Mouse (Mus musculus): ENCODE data around the gene Chrng. TPM values are rescaled to one million over a fixed set of nuclear protein-coding genes. Genes with fewer than 3 reads are reported as not detected.
A peak's percentile ranks its signal among the peaks of the same experiment; 100 is the strongest.

Chrng gene
- total RNA-seq, 2 experiments from 2014 or later = not detected

- DNase-seq (ENCODE audit: low spot score) = no peak
- intact Hi-C loops (cut with DNase I) = no loop called here
Measured at GRCm38 (mm10) chr1:87197296-87197695, 7.2 kb upstream of the Chrng start.

GRCm38 (mm10) chr1:87198119-87199065, 6.1 kb upstream of the Chrng start:
- no peak for DNase-seq (ENCODE audit: low spot score)
- intact Hi-C loops (cut with DNase I) = no loop called here

GRCm38 (mm10) chr1:87200811-87201210, 3.6 kb upstream of the Chrng start:
- no peak for DNase-seq (ENCODE audit: low spot score)
- intact Hi-C loops (cut with DNase I) = no loop called here

DNA sequence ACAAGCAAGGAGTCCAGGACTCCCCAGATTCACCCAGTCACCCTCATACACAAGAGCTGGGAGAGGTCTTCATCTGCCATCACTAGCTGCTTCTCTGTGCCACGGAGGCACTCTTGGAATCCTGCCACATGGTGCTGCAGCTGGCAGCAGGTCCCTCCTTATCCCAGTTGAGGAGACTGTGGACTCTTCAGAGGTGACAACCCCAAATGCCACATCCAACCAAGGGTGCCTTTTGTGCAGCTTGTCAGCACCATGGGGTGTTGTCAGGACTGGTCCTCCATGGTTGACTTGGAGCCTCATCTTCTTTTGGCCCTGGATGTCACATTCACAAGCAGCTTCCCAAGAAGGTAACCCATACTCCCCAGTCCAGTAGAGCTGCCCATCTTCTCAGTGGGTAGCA, 2.6 kb upstream of the Chrng start:
- no peak for DNase-seq (ENCODE audit: low spot score)
- intact Hi-C loops (cut with DNase I) = no loop called here

GRCm38 (mm10) chr1:87203779-87204178, 678 bp upstream of the Chrng start:
- intact Hi-C loops (cut with DNase I) = no loop called here
- DNase-seq (ENCODE audit: low spot score) = no peak

- intact Hi-C loops (cut with DNase I) = no loop called here
- no peak for DNase-seq (ENCODE audit: low spot score)
Measured at GRCm38 (mm10) chr1:87205038-87205437, 581 bp downstream of the Chrng start.

DNA sequence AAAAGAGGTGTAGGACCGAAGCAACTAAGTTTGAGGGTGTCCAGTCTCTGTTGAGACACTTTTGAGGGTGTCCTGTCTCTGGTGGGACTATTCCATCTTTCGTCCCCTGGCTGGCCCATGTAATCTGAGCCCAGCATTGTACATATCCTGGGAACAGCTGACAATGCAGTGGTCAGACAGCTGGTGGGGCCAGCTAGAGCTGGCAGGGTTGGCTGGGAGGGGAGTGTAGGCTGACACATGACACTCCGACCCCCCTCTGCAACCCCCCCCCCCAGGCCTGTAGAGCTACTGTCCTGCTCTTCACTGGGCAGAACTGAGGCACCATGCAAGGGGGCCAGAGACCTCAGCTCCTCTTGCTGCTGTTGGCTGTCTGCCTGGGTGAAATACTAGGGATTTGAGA, 1.0 kb downstream of the Chrng start:
- intact Hi-C loops (cut with DNase I) = no loop called here
- DNase-seq (ENCODE audit: low spot score) = no peak

DNA sequence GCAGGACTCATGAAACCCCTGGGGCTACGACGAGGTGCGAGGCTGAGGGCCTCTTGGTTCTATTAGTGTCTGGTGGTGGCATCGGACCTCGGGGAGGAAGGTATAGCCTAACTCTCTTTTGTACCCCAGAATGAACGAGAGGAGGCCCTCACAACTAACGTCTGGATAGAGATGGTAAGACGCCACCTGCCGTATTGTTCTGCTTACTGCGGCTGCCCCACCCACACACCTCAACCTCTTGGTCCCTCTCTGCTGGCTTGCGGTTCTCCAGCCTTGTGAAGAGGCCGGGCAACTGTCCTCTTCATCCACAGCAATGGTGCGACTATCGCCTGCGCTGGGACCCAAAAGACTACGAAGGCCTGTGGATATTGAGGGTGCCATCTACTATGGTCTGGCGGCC, 1.9 kb downstream of the Chrng start:
- intact Hi-C loops (cut with DNase I) = no loop called here
- DNase-seq (ENCODE audit: low spot score) = no peak

GRCm38 (mm10) chr1:87211431-87211830, 7.0 kb downstream of the Chrng start:
- DNase-seq (ENCODE audit: low spot score) = no peak
- intact Hi-C loops (cut with DNase I) = no loop called here

DNA sequence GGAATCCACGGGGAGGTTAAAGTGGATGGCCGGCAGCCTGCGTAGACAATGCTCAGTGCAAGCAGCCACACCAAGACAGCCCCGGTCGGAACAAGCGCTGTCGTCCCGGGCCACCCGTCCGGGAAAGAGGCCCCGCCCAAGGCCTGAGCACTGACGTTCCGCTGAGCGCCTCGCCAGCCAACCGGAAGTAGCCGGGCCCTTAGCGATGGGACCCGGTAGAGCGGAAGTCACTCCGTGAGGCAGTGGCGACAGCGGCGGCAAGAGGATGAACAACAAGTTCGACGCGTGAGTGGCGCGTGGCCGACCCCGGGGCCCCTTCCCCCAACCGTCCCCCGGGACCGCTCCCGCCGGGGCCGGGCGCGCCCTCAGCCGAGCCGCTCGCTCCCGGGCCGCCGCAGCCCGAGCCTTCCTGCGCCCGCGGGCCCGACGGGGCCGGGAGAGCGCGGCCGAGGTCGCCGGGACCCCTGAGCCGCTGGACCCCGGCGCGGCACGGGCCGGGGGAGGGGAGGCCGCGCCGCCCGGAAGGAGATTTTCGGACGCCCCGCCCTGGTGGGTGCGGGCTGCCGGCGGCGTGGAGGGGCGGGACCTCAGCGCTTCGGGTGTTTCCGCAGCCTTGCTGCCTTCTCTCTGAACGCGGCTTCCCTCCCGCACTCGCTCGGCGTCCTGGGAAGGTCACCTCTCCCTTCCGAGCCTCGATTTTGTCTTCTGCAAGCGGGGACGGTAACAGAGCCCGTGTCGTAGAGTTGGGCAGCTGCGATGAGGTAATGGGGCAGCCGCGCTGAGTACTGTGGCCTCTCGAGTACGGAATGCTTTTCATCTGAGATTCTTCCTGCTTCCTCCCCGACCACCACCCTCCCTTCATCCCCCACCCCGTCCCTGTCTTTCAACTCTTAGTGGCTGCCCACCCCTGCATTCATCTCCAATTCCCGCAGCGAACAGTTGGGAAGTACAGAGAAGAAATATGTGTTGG, 9.6 kb downstream of the Chrng start, which contains the start of gene Eif4e2:
Gene Eif4e2 (plus strand): TSS at position 180 of the 970 bp plus-strand sequence.
- intact Hi-C loops (cut with DNase I) = no loop called here
- peak; percentile 91 for DNase-seq (ENCODE audit: low spot score)

DNA sequence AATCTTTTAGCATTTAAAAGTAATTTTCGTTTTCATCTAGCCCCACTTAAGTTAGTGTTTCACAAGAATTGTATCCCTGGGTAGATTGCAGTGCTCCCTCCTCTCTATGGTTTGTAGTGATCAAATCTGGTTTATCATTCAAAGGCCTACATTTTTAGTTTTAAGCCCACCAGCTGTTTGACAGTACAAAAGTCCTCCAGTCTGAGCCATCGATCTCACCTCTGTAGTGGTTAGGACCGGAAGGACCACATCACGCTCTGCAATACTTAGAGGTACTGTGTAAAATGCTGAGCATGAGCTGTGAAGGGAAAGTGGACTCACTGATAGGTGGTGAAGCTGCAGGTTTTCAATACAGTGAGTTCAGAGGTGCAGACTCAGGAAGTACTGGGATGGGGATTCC, 10.3 kb downstream of the Chrng start:
- intact Hi-C loops (cut with DNase I) = no loop called here
- DNase-seq (ENCODE audit: low spot score) = no peak

- DNase-seq (ENCODE audit: low spot score) = no peak
- intact Hi-C loops (cut with DNase I) = no loop called here
Measured at GRCm38 (mm10) chr1:87217938-87218337, 13.5 kb downstream of the Chrng start.

- intact Hi-C loops (cut with DNase I) = no loop called here
- DNase-seq (ENCODE audit: low spot score) = no peak
Measured at GRCm38 (mm10) chr1:87225739-87226138, 21.3 kb downstream of the Chrng start.

- intact Hi-C loops (cut with DNase I) = no loop called here
- DNase-seq (ENCODE audit: low spot score) = no peak
Measured at GRCm38 (mm10) chr1:87226409-87227159, 22.1 kb downstream of the Chrng start.

GRCm38 (mm10) chr1:87227160-87227550, 22.7 kb downstream of the Chrng start:
- DNase-seq (ENCODE audit: low spot score) = no peak
- intact Hi-C loops (cut with DNase I) = no loop called here

DNA sequence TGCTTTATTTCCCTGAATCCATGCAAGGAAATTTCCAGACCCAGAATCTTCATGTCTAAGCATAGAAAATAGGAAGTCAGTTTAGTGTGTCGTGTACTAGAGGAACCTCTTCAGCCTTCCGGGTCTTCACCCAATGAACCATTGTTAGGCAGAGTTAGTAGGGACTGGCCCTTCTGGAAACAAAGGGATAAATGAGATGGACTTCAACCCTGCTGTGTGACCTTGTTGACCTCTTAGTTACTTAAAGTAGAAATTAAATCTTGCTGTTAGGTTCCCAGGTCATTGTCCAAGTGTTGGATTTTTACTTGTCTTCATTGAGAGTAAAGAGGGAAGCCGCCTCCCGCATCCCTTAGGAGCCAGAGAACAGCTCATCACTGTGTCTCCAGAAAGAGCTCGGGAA, 26.1 kb downstream of the Chrng start:
- intact Hi-C loops (cut with DNase I) = no loop called here

GRCm38 (mm10) chr1:87232197-87232596, 27.7 kb downstream of the Chrng start:
- intact Hi-C loops (cut with DNase I) = no loop called here
- DNase-seq (ENCODE audit: low spot score) = no peak

More for the DNA sequence above, 26.1 kb downstream of the Chrng start:
- DNase-seq (ENCODE audit: low spot score) = no peak

GRCm38 (mm10) chr1:87239056-87239455, 34.6 kb downstream of the Chrng start:
- DNase-seq (ENCODE audit: low spot score) = no peak
- intact Hi-C loops (cut with DNase I) = no loop called here

DNA sequence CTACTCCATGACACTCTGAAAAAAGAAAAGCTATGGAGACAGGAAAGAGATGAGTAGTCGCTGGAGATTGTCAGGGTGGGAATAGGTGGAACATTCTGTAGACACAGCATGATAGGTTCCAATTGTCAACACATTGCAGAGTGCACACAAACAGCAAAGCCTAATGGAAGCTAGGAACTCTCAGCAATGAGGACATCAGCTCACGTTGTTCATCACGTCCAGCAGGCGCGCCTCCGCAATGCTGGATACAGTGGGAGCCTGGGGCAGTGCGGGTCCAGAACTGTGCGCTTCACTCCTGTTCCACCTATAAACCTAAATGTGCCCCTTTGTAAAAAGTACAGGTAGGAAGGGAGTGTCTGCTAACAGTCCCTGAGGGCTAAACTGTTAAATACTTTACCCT, 38.6 kb downstream of the Chrng start:
- intact Hi-C loops (cut with DNase I) = loop anchor here (10.0 kb wide), 1 partner anchor 172 kb away; no protein-coding TSS in a partner anchor
- no peak for DNase-seq (ENCODE audit: low spot score)

DNA sequence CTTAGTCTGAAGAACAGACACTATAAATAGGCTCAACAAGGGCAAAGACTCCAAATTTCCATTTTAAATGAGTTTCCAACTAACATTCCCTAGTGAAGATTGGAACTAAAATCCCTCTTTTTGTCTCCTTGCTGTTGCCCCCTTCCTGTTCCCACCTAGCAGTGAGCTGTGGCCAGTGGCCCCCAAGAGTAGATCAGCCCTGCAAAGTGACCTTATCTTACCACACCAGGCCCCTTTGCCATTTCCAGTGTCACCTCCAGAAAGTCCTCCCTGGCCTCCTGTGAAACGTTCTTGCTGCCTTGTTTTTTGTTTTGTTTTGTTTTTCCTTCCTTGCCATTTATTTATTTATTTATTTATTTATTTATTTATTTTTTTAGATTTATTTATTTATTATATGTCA, 41.0 kb downstream of the Chrng start:
- intact Hi-C loops (cut with DNase I) = loop anchor here (5.0 to 10.0 kb wide), 2 partner anchors 122 to 169 kb away; no protein-coding TSS in a partner anchor
- no peak for DNase-seq (ENCODE audit: low spot score)
